Mouse (Mus musculus) CH12.LX (cell line): ENCODE data around the gene Mgat5. TPM values are rescaled to one million over a fixed set of nuclear protein-coding genes. Genes with fewer than 3 reads are reported as not detected.

Experiments
- DNase-seq: peaks from one replicate; pipeline ENCODE4 v3.0.0-alpha.2; 2013; ENCODE audit errors: extremely low read depth
- H3K27ac ChIP-seq: 2 replicates; pipeline ENCODE4 v1.5.1; 2012; ENCODE audit warnings: low read depth, mild to moderate bottlenecking, control low read depth, moderate library complexity; ENCODE audit not compliant: insufficient read depth
- H3K27me3 ChIP-seq: replicated peaks from 2 replicates; pipeline ENCODE3; 2012; ENCODE audit warnings: inconsistent platforms
- H3K36me3 ChIP-seq, 2 experiments: replicated peaks in 1 of 2; 2 replicates each; pipeline versions ENCODE3 to v1.6.1; 2012; ENCODE audit warnings: inconsistent platforms in 1 of 2, low read length in 1 of 2, mild to moderate bottlenecking in 1 of 2, mixed read lengths in 1 of 2, moderate library complexity in 1 of 2; ENCODE audit not compliant: control insufficient read depth in 1 of 2, insufficient read depth in 1 of 2
- H3K4me1 ChIP-seq, 2 experiments: 2 replicates each; pipeline ENCODE4 v1.6.1; 2012; ENCODE audit warnings: inconsistent platforms in 1 of 2, moderate library complexity in 1 of 2; ENCODE audit not compliant: insufficient read depth in 2 of 2, control insufficient read depth in 1 of 2
- H3K4me2 ChIP-seq: 2 replicates; pipeline ENCODE4 v1.6.1; 2012; ENCODE audit warnings: low read depth, mild to moderate bottlenecking, control low read depth; ENCODE audit not compliant: poor library complexity, insufficient read depth, severe bottlenecking
- H3K4me3 ChIP-seq, 3 experiments: fragments of 150-350 bp in 1 of 3; sonication (generic) in 1 of 3; replicated peaks in 1 of 3; 2 replicates each; pipeline versions ENCODE3 to v1.5.1; 2011 to 2012; ENCODE audit warnings: low read depth in 2 of 3, low read length in 2 of 3, mild to moderate bottlenecking in 2 of 3, moderate library complexity in 2 of 3, control low read depth in 1 of 3, improper control_type of control experiment in 1 of 3, inconsistent platforms in 1 of 3, mixed read lengths in 1 of 3; ENCODE audit not compliant: poor library complexity in 1 of 3
- H3K79me2 ChIP-seq: replicated peaks from 2 replicates; pipeline ENCODE4 v1.6.1; 2012; ENCODE audit warnings: mild to moderate bottlenecking, moderate library complexity; ENCODE audit not compliant: control insufficient read depth, poor library complexity, insufficient read depth, severe bottlenecking; ENCODE audit errors: extremely low read depth
- H3K9ac ChIP-seq: 2 replicates; pipeline ENCODE4 v1.6.1; 2012; ENCODE audit warnings: low read depth, mild to moderate bottlenecking, control low read depth, moderate library complexity; ENCODE audit not compliant: insufficient read depth
- H3K9me3 ChIP-seq: replicated peaks from 2 replicates; pipeline ENCODE3; 2012; ENCODE audit warnings: low read length, inconsistent platforms, mixed read lengths
- BHLHE40 ChIP-seq: IDR thresholded peaks from 2 replicates; pipeline ENCODE4 v1.6.1; 2011; ENCODE audit warnings: mild to moderate bottlenecking, low read depth, low read length, improper control_type of control experiment
- CHD1 ChIP-seq: IDR thresholded peaks from 2 replicates; pipeline ENCODE4 v1.6.1; 2012; ENCODE audit warnings: low read depth, low read length, improper control_type of control experiment, inconsistent platforms
- E2F4 ChIP-seq: IDR thresholded peaks from 2 replicates; pipeline ENCODE4 v1.6.1; 2011; ENCODE audit warnings: low read depth, low read length, improper control_type of control experiment; ENCODE audit not compliant: insufficient replicate concordance
- EP300 ChIP-seq: IDR thresholded peaks from 2 replicates; pipeline ENCODE4 v1.6.1; 2011; ENCODE audit warnings: low read length, improper control_type of control experiment
- ETS1 ChIP-seq: conservative IDR thresholded peaks from 2 replicates; pipeline ENCODE4 v1.6.1; 2012; ENCODE audit warnings: low read depth, mild to moderate bottlenecking, inconsistent platforms, low read length, improper control_type of control experiment, moderate library complexity
- GABPA ChIP-seq: IDR thresholded peaks from 2 replicates; pipeline ENCODE4 v1.6.1; 2012; ENCODE audit warnings: low read depth, low read length, improper control_type of control experiment, inconsistent platforms; ENCODE audit not compliant: insufficient replicate concordance
- HCFC1 ChIP-seq: IDR thresholded peaks from 2 replicates; pipeline ENCODE4 v1.6.1; 2012; ENCODE audit warnings: low read depth, mild to moderate bottlenecking, inconsistent platforms, low read length, improper control_type of control experiment
- IRF4 ChIP-seq: IDR thresholded peaks from 2 replicates; pipeline ENCODE4 v1.6.1; 2014; ENCODE audit warnings: low read depth, mild to moderate bottlenecking, inconsistent platforms, low read length, improper control_type of control experiment
- JUN ChIP-seq: IDR thresholded peaks from 2 replicates; pipeline ENCODE4 v1.6.1; 2011; ENCODE audit warnings: low read depth, mild to moderate bottlenecking, low read length, improper control_type of control experiment, moderate library complexity; ENCODE audit not compliant: insufficient read depth
- JUND ChIP-seq: conservative IDR thresholded peaks from 2 replicates; pipeline ENCODE4 v1.6.1; 2011; ENCODE audit warnings: low read depth, low read length, improper control_type of control experiment
- KAT2A ChIP-seq: IDR thresholded peaks from 2 replicates; pipeline ENCODE4 v1.6.1; 2012; ENCODE audit warnings: low read length, improper control_type of control experiment, inconsistent platforms; ENCODE audit not compliant: insufficient replicate concordance
- MAX ChIP-seq: IDR thresholded peaks from 2 replicates; pipeline ENCODE4 v1.6.1; 2011; ENCODE audit warnings: low read length, improper control_type of control experiment
- MAZ ChIP-seq: IDR thresholded peaks from 2 replicates; pipeline ENCODE4 v1.6.1; 2012; ENCODE audit warnings: low read depth, mild to moderate bottlenecking, inconsistent platforms, low read length, improper control_type of control experiment, moderate library complexity
- MXI1 ChIP-seq: IDR thresholded peaks from 2 replicates; pipeline ENCODE4 v1.6.1; 2011; ENCODE audit warnings: mild to moderate bottlenecking, low read depth, low read length, improper control_type of control experiment
- MYC ChIP-seq: IDR thresholded peaks from 2 replicates; pipeline ENCODE4 v1.6.1; 2011; ENCODE audit warnings: low read depth, mild to moderate bottlenecking, improper control_type of control experiment, low read length
- NELFE ChIP-seq: IDR thresholded peaks from 2 replicates; pipeline ENCODE4 v1.6.1; 2011; ENCODE audit warnings: low read depth, low read length, improper control_type of control experiment
- NRF1 ChIP-seq: IDR thresholded peaks from 2 replicates; pipeline ENCODE4 v1.6.1; 2014; ENCODE audit warnings: low read depth, mild to moderate bottlenecking, inconsistent platforms, low read length, improper control_type of control experiment, moderate library complexity
- PAX5 ChIP-seq: IDR thresholded peaks from 2 replicates; pipeline ENCODE4 v1.6.1; 2012; ENCODE audit warnings: low read length, inconsistent platforms, mixed read lengths
- POLR2A ChIP-seq: IDR thresholded peaks from 2 replicates; pipeline ENCODE4 v1.6.1; 2011; ENCODE audit warnings: low read depth, mild to moderate bottlenecking, improper control_type of control experiment, low read length
- POLR2AphosphoS2 ChIP-seq: IDR thresholded peaks from 2 replicates; pipeline ENCODE4 v1.6.1; 2011; ENCODE audit warnings: low read depth, low read length, improper control_type of control experiment
- RAD21 ChIP-seq: IDR thresholded peaks from 2 replicates; pipeline ENCODE4 v1.6.1; 2011; ENCODE audit warnings: low read depth, mild to moderate bottlenecking, low read length, improper control_type of control experiment, moderate library complexity
- SIN3A ChIP-seq: IDR thresholded peaks from 2 replicates; pipeline ENCODE4 v1.6.1; 2012; ENCODE audit warnings: low read length, improper control_type of control experiment, inconsistent platforms
- TBP ChIP-seq: conservative IDR thresholded peaks from 2 replicates; pipeline ENCODE4 v1.6.1; 2011; ENCODE audit warnings: low read depth, low read length, improper control_type of control experiment
- TCF12 ChIP-seq: IDR thresholded peaks from 2 replicates; pipeline ENCODE4 v1.6.1; 2014; ENCODE audit warnings: low read depth, mild to moderate bottlenecking, inconsistent platforms, low read length, improper control_type of control experiment
- UBTF ChIP-seq: IDR thresholded peaks from 2 replicates; pipeline ENCODE4 v1.6.1; 2012; ENCODE audit warnings: low read depth, mild to moderate bottlenecking, inconsistent platforms, low read length, improper control_type of control experiment, moderate library complexity
- USF2 ChIP-seq: conservative IDR thresholded peaks from 2 replicates; pipeline ENCODE4 v1.6.1; 2011; ENCODE audit warnings: low read depth, low read length, improper control_type of control experiment
- ZKSCAN1 ChIP-seq: IDR thresholded peaks from 2 replicates; pipeline ENCODE4 v1.6.1; 2012; ENCODE audit warnings: low read depth, inconsistent platforms, low read length, improper control_type of control experiment, borderline replicate concordance
- ZNF384 ChIP-seq: IDR thresholded peaks from 2 replicates; pipeline ENCODE4 v1.6.1; 2012; ENCODE audit warnings: low read depth, low read length, improper control_type of control experiment, inconsistent platforms
- dilution Hi-C: fragments of 300-500 bp; cut with MboI; formaldehyde crosslinking; loops from 2 replicates; pipeline ENCODE4 v1.14.3; 2020; ENCODE audit warnings: low sequenced_read_pairs; ENCODE audit not compliant: extremely low pct_unique_long_range_greater_than_20kb, extremely low pct_ligation_motif_present
- in situ Hi-C: fragments of 300-500 bp; cut with MboI; formaldehyde crosslinking; loops from 3 replicates; pipeline ENCODE4 v1.14.3; 2019; ENCODE audit warnings: low sequenced_read_pairs, low pct_ligation_motif_present, low pct_unique_long_range_greater_than_20kb, mixed read lengths
- polyA plus RNA-seq: library from polyadenylated mRNA; unstranded; fragments of >175 nt; gene quantifications from 2 replicates; pipeline ENCODE4 v1.2.1, GENCODE M21; 2012; ENCODE audit warnings: low read depth; ENCODE audit not compliant: insufficient read length
- total RNA-seq, 2 experiments: library from RNA; depleted of rRNA; stranded (reverse); fragments of 300-350 nt in 1 of 2; fragments of >200 nt in 1 of 2; gene quantifications; 2 replicates each; pipeline ENCODE4 v1.2.3; 2012 to 2014

Gene Mgat5
- total and polyA plus RNA-seq, 3 experiments, result 5.9 to 8.8 (median 6.6) TPM

- TF ChIP-seq SIN3A (no peak), CHD1 (no peak), KAT2A (no peak), TCF12 (no peak), NRF1 (no peak), IRF4 (no peak), PAX5 (no peak)
Measured at GRCm38 (mm10) chr1:127409512-127409911, 204.7 kb downstream of the Mgat5 start (continued).

DNA sequence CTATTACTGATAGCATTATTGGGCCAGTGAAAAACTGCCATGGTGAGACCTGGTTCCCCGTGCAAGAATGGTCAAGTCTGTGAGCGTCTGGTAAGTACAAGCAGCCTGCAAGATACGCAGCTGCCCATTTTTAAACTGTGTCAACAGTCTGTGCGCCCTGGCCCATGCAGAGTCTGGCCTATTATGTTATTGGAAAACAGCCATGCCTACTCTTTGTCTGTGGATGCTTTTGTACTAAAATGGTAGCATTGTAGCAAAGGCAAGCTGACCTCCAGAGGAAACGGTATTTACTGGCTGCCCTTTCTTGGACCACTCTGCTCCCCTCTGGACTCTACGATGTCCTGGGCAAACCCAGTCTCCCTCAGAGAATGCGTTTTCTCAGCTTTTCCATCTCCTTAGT lies 209.7 kb downstream of the Mgat5 start:
- in situ Hi-C loops, result no loop called here

DNA sequence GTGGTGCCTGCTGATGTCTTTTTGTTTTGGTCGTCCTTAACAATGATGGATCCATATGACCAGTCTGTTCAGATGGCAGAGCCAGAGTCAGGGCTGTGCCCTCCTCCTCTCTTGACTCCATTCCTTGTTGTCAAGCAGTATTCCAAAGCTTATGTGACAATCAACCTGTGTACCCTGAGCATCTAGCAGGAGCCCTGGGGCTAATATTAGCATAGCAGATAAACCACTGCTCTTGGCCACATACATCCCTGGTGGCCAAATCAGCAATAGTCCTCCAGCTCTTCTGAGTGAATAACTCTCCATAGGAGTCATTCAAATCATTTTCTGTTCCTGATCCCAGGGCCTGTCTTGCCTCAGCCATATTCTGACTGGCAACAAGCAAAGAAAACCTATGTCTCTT lies 211.1 kb downstream of the Mgat5 start:
- DNase-seq, result no peak
- H3K27me3 ChIP-seq, result no peaks in the 10 kb centered on the region
- dilution Hi-C loops (no loop called here), in situ Hi-C loops (no loop called here)
- no peak overlapping the region for H3K4me2 ChIP-seq
- no peaks in the 10 kb centered on the region for H3K79me2 ChIP-seq
- H3K4me3 ChIP-seq, result no peak overlapping the region
- no peak for TF ChIP-seq NRF1
- no peak for TF ChIP-seq E2F4
- no peak for TF ChIP-seq PAX5
- no peak for TF ChIP-seq USF2
- no peak for TF ChIP-seq BHLHE40
- TF ChIP-seq GABPA, result no peak
- no peak for TF ChIP-seq JUND
- no peak for TF ChIP-seq TBP
- TF ChIP-seq UBTF, result no peak
- TF ChIP-seq NELFE, result no peak
- TF ChIP-seq POLR2A, result no peak
- TF ChIP-seq ZKSCAN1, result no peak
- no peak for TF ChIP-seq JUN
- H3K4me1 ChIP-seq, result peaks cover 0 to 26% of the 10 kb centered on the region in 2 experiments; a peak in 3 of 4 replicates
- peaks cover 4 to 72% of the 10 kb centered on the region in 2 experiments for H3K36me3 ChIP-seq
- H3K9ac ChIP-seq, result no peak overlapping the region
- no peak overlapping the region for H3K27ac ChIP-seq
- peaks cover 4% of the 10 kb centered on the region for H3K9me3 ChIP-seq

More for the DNA sequence above, 209.7 kb downstream of the Mgat5 start:
- H3K27ac ChIP-seq, result no peak overlapping the region
- peaks cover 0 to 27% of the 10 kb centered on the region in 2 experiments; a peak in 3 of 4 replicates for H3K4me1 ChIP-seq
- no peak overlapping the region for H3K4me3 ChIP-seq
- no peaks in the 10 kb centered on the region for H3K27me3 ChIP-seq
- H3K36me3 ChIP-seq, result peaks cover 4 to 66% of the 10 kb centered on the region in 2 experiments
- peaks cover 4% of the 10 kb centered on the region for H3K9me3 ChIP-seq
- no peak overlapping the region for H3K4me2 ChIP-seq
- no peaks in the 10 kb centered on the region for H3K79me2 ChIP-seq
- no peak overlapping the region for H3K9ac ChIP-seq
- DNase-seq, result no peak
- TF ChIP-seq ETS1 (no peak), POLR2A (no peak), SIN3A (no peak), MXI1 (no peak), RAD21 (no peak), TCF12 (no peak), BHLHE40 (no peak), POLR2AphosphoS2 (no peak), ZNF384 (no peak), CHD1 (no peak), MYC (no peak), MAZ (no peak), JUND (no peak), EP300 (no peak), MAX (no peak), HCFC1 (no peak)
- dilution Hi-C loops, result no loop called here
